Mouse (Mus musculus) CH12F3 (cell line): ENCODE measurements around the gene Taar3.

Experiments used
- in situ Hi-C: fragments of 300-500 bp; cut with MboI; formaldehyde crosslinking; loops from 2 replicates; pipeline ENCODE4 v1.14.3; 2020; ENCODE audit warnings: low sequenced_read_pairs

Gene Taar3

DNA sequence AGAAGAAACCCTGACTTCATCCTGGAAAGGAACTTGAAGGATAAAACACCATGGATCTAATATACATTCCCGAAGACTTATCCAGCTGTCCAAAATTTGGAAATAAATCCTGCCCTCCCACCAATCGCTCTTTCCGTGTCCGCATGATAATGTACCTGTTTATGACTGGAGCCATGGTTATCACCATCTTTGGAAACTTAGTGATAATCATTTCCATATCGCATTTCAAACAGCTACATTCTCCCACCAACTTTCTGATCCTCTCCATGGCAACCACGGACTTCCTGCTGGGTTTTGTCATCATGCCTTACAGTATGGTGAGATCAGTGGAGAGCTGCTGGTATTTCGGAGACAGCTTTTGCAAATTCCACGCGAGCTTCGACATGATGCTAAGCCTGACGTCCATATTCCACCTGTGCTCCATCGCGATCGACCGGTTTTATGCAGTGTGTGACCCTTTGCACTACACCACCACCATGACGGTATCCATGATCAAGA, at the start of gene Taar3:
Gene Taar3, plus strand, starts transcription at position 51 of the 498 bp plus-strand sequence.
- in situ Hi-C loops = no loop called here

DNA sequence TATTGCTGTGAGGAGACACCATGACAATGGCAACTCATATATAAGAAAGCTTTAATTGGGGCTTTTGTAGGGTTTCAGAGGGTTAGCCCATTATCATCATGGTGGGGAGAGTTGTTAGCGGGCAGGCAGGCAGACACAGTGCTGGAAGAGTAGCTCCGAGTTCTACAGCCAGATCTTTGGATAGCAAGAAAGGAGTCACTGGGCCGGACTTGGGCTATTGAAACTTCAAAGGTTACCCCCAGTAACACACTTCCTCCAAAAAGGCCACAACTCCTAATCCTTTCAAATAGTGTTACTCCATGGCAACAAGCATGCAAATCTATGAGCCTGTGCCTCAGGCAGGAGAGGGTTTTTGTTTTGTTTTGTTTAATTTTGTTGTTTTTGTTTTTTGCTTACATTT, 48.2 kb upstream of the Taar3 start:
- in situ Hi-C loops = no loop called here

DNA sequence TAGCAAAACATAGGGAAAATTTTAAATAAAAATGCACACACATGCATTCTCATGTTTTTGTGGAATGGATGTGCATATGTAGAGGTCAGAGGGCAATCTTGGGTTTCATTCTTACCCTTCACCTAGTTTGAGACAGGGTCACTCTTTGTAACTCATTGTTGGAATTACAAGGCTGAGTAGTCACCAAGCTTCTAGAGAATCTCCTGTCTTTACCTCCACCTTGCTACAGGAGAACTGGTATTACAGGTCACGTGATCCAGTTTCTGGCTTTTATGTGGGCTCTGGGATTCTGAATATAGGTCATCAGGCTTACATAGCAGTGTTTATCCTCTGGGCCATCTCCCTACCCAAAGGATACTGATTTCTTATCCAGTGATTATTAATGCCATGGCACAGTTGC, 43.7 kb upstream of the Taar3 start:
- in situ Hi-C loops = no loop called here

DNA sequence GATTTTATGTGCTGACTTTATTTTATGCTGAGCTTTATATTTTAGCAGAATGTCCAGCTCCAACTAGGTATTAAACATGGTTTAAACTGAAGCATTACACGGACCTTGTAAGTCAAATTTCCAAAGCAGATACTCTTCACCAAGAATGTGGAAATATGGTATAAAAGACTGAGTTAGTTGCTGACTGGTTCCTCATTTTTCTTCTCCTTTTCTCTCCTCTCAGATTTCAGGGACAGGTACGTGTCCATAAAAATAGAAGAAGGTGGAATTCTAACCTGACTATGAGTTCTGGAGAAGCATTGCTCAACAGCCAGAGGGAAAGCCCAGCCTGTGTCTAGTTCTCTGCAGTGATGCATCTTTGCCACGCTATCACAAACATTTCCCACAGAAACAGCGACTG, 29.3 kb upstream of the Taar3 start, which contains the start of gene Taar1:
Gene Taar1, plus strand, starts transcription at position 301 of the 400 bp plus-strand sequence.
- in situ Hi-C loops = no loop called here

DNA sequence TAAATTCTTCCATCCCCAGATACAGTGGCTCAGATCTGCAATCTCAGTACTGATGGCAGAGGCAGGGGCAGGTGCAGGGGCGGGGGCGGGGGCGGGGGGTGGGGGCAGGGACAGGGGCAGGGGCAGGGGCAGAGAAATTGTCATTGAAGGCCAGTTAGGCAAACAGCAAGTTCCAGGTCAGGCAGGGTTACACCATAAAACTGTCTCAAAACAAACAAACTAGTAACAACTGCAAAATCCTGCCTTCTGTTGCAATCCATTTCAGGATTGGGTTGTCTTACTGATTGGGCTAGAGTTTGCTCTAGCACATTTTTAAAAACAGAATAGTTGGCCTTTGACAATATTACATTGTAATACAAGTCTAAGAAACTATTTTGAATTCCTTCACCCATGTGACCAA, 26.9 kb upstream of the Taar3 start:
- in situ Hi-C loops = no loop called here

DNA sequence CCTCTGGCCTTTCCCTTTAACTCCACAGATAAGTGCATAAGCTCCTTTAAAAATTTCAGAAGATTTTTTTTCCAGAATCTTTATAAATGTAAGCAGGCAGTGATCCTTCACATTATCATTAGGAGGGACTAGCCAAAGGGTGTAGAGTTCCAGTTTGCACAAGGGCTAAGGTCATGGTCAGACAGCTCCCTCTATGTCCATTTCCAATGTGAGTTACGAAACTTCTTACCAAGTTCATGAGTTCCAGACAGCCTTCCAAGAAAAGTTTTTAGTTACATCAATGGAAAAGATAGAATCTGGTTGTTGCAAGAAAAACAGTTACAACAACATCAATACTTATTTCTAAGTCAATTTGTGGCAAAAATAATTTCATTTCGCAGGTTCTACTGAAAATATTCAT, 25.4 kb upstream of the Taar3 start:
- in situ Hi-C loops = no loop called here

DNA sequence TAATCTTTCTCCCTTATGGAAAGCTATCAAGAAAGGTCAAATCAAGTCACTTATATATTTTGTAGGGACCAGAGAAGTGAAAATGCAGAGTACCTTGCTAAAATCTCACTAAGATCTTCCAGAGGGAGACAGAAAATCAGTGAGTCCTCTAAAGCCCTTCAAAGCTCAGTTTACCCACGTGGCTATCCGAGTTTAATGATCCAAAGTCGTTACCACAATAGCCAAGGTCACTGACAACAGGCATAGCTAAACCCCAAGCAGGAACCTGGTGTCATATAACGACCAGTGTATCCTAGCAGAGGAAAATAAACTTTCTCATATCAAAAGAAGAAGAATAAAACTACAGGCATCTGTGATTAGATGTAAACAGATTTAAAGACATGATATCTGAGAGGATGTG, 11.7 kb upstream of the Taar3 start:
- in situ Hi-C loops = no loop called here

DNA sequence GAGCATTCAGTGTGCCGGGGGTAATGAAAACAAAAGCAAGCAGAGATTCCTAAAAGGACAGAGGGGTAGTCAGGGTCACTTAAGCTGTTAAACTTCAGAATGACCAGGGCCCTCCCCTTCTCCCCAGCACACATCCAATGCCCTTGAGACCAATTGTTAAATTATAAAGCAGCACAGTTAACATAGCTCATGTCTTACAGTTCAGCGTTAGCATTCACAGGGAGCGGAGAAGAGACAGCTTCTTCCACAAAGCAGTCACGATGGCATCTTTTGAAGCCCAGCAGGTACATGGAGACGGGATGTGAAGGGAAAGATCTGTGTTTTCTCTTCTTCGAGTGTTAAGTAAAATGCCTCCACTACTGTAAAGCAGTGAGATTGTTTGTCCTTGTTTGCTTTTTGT, 11.0 kb upstream of the Taar3 start, which contains the start of gene Taar2:
Gene Taar2, plus strand, starts transcription at position 261 of the 400 bp plus-strand sequence.
- in situ Hi-C loops = no loop called here

DNA sequence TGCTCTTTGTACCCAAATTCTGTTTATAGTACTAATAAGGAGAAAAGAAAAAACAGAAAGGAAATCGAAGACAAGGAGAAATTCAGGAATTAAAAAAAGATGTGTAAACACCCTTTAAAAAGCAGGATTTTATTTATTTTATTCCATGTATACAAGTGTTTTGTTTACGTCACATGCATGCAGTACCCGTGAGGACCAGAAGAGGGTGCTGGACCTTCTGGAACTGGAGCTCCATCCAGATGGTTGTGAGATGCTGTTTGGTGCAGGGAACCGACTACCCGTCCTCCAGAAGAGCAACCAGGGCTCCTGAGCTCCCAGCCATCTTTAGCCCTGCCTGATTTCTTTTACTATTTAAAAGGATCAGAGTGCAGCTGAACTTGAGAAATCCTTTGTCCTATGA, 6.9 kb upstream of the Taar3 start:
- in situ Hi-C loops = no loop called here

DNA sequence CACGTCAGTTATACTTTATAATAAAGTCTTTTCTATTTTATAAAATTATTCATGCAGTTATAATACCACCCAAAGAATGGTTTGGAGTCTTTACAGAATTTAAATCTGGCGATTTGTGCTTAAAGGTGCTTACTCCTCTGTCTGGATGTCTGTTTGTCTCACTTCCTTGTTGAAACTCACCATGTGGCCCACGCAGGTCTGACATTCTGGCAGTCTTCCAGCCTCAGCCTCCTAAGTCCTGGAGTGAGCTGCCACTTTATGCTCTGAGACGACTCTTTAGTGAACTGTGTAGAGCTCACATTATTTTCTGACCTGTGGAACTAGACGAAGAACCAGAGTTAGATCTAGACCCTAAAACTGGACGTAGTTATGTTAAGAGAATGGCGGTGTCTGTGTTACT, 1.3 kb upstream of the Taar3 start:
- in situ Hi-C loops = no loop called here

DNA sequence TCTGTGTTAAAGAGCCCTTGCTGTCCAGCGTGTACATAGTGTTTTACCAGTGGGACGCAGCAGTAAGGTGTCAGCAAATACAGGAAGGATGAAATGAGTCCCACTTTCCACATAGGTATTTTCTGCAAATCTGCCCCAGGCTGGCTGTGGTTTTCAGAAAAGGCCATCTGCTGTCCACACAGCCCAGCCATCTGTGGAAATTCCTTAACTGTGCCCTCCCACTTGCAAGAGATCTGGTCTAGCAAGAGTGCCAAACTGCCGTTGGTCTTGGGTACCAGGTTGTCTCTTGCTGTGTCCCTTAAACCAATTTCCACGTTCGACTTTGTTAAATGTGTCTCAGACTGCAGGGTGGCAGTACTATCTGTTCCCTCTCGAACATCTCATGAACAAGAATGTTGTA, 2.4 kb downstream of the Taar3 start:
- in situ Hi-C loops = no loop called here

DNA sequence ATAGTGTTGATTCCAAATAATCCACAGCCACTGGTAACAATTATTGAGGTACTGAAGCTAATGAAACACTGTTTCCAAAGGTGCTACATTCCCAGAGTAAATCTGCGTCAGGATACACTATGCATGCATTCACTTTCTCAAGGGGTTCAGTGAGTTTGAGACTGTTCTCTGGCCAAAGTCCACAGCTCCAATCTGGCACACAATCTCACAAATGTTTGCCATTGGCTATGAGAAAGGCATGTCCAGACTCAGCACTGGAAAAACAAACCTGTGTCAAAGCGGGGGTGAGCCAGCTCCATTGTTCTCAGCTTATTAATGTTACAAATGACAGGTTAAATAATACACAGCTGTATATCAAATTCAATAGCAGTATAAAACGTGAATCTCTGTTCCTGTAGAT, 9.7 kb downstream of the Taar3 start:
- in situ Hi-C loops = no loop called here

DNA sequence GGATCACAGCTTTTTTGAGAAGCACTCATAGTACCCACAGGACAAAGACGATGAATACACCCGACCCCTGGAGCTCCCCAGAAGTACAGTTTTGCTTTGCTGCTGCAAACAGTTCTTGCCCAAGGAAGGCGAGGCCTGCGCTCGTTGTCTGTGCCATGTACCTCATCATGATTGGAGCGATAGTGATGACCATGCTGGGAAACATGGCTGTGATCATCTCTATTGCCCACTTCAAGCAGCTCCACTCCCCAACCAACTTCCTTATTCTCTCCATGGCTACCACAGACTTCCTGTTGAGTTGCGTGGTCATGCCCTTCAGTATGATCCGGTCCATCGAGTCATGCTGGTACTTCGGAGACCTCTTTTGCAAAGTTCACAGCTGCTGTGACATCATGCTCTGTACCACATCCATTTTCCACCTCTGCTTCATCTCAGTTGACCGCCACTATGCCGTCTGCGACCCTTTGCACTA, 11.1 kb downstream of the Taar3 start, which contains the start of gene Taar4:
Gene Taar4, plus strand, starts transcription at position 51 of the 472 bp plus-strand sequence.
- in situ Hi-C loops = no loop called here

DNA sequence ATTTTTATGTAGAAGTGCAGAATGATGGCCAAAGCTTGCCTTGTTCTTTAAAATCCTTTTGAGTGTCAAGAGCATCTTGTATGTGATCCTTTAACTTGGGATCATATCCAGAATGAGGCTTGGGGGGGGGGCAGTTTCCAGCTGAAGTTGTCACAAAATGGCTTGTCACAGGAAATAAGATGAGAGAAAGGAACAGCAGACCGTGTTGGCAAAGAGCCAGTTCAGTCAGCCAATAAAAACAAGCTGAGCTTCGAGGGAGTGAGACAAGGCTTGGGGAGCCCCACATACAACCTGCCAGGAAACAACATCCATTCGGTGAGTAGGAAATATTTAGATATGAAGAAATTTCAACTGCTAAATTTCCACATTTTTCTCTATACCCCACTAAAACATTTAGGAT, 14.1 kb downstream of the Taar3 start:
- in situ Hi-C loops = no loop called here

DNA sequence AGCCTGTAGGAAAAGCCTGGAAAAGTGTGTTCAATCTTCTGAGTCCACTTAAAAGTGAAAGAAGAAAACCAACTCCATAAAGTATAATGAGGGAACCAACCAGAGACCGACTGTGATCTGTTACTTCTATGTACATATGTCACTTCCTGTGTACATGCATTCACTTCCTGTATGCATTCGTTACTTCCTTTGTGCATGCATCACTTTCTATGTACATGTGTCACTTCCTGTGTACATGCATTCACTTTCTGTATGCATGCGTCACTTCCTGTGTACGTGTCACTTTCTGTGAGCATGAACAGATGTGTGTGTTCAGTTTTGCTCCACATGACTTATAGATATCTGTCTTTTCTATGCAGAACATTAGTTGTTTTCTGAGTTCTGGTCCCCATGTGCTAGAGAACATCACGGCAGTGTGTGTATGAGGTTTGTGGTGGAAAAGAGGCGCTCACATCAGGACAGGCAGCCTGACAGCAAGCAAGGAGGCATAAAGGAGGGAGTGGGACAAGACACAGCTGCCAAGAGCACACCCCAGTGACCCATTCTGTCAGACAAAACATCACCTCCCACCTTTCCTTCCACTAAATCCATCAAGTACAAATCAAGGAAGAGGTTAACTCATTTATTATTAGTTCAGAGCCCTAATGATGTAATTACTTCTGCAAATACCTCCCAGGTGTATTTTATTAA, 15.7 kb downstream of the Taar3 start:
- in situ Hi-C loops = no loop called here

DNA sequence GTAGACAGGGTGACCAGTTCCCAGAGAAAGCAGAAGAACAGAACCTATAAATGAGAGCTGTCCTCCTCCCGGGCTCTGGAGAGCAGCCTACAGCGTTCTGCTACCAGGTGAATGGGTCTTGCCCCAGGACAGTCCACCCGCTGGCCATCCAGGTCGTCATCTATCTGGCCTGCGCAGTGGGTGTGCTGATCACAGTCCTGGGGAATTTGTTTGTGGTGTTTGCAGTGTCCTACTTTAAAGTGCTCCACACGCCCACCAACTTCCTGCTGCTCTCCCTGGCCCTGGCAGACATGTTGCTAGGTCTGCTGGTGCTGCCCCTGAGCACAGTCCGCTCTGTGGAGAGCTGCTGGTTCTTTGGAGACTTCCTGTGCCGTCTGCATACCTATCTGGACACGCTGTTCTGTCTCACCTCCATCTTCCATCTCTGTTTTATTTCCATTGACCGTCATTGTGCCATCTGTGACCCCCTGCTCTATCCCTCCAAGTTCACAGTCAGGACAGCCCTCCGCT, 21.4 kb downstream of the Taar3 start, which contains the start of gene Taar5:
Gene Taar5, plus strand, starts transcription at position 51 of the 510 bp plus-strand sequence.
- in situ Hi-C loops = no loop called here

DNA sequence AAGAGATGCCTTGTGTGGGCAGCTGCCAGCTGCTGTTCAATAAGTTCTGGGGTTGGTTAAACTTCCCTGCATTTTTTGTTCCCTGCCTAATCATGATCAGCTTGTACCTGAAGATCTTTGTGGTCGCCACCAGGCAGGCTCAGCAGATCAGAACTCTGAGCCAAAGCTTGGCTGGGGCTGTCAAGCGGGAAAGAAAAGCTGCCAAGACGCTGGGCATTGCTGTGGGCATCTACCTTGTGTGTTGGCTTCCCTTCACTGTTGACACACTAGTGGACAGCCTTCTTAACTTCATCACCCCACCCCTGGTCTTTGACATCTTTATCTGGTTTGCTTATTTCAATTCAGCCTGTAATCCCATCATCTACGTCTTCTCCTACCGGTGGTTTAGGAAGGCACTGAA, 21.9 kb downstream of the Taar3 start:
- in situ Hi-C loops = no loop called here

DNA sequence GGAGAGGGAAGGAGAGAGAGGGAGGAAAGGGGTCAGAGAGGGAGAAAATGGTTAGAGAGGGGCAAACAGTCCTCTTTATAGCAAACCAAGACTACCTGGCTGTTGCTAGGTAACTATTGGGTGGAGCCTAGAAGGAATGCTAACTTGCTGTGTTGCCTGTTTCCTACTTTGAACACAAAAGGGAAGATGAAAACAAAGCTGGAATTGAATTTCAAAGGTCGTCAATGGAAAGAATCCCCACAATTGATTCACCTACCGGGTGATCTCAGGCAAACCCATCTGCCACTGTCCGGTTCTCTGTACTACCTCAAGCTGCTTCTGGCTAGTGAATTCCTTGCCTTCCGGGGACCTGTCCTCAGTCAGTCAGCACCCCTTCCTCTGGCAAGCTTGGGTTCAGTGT, 28.6 kb downstream of the Taar3 start:
- in situ Hi-C loops = no loop called here

DNA sequence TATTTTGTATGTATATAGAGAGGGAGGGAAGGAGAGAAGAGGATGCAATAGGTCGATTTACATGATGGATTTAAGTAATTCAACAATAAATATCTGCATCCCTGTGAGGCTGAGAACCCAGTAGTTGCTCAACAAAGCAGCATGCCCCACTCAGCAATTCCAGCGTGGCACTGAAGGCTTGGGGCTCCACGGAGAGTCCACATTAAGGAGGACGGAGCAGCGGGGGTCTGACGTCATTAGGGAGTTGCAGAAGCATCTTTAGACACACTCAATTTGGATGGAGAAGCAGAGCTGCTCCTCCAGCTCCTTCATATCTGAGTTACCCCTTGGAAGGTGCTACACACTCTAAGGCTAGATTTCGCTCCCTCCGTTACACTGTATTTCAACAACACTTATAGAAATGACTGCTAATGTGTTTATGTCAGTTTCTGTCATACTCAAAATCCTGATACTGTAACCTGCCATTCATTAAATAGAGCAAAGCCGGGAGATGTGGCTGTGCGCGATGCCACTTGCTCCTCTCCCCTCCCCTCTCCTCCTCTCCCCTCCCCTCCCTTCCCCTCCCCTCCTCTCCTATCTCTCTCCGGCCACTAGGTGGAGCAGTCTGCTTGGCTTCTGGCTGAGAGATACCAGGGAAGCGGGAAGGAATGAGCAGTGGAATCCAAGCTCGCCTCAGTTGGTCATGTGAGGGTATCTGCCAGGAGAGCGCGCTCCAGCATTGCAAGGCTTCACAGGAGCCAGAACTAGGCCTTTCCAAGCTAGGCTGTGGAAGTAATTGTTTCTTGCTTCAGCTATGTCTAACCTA, 29.7 kb downstream of the Taar3 start:
- in situ Hi-C loops = no loop called here

DNA sequence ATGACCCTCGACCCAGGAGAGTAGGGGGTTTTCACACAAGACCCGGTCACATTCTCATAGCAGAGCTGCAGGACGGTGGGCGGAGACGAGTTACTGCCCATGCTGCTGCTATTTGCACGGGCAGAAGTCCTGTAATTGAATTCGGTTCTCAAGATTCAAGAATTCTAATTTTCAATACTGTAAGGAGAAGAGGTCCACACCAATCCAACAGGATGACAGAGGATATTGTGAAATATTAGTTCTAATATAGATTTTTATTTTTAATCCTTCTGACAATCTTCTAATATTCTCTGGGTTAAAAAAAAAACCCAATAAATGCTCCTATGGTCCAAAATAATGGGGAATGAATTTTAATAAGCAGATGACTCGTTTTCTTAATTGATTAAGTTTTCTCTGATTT, 36.2 kb downstream of the Taar3 start, which contains the start of gene Taar6:
Gene Taar6, minus strand, starts transcription at position 101 of the 400 bp plus-strand sequence.
- in situ Hi-C loops = no loop called here

DNA sequence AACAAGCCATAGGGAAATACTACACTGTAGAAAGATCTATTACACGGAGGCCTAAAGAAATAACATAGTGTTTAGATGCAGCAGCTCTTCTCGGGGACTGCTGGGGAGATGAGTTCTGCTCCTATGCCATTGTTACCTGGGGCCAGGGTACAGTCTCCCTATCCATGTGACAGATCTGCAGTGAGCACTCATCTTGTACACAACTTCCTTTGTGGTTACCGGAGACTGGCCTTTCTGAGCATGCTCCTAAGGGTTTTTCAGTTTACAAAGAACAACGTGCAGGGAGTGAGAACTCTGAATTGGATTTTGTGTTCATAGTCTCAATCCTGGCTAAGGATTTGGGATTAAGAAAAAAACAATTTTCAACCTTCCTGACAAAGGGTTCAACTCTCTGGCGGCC, 37.1 kb downstream of the Taar3 start:
- in situ Hi-C loops = no loop called here
